Mouse (Mus musculus): ENCODE measurements around the gene P2ry12.

DNA sequence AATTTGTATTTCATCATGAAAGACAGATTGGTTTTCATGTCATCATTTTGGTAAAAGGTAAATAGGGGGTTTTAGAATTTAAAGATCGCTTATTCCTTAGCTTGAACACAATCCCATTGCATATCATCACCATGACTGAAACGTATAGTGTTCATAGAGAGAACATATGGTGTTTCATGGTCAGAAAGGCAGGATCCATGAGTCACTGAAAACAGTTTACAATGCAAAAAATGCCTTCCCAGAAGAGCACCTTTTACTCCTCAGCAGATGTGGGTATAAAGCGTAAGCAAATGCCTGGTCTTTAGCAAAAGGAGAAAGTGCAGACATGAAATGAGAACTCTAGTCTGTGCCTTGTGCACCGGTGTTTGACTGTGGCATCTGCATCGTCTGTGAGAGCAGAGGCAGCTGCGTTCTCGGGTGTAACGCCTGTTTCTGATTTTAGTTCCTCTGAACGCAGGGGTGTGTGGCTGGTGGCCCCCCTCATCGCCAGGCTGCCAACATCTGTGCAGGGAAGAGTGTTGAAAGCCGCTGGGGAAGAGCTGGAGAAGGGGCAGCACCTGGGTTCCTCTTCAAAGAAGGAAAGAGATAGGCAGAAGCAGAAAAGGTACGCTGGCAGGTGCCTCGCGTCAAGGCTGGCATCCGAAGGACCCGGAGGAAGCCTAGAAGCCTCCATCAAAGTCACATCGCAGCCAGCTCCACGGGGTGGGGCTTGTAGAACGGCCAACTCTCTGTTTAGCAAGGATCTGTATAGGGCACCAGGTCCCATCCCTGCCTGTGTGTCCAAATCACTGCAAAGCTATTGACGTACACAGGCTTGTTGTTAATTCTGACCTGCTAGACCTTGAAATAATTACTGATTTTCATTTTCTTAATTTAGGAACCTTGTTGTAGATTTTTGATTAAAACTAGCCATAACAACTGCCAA is 4.7 kb downstream of the P2ry12 start:
- TF ChIP-seq POLR2A (IDR thresholded peaks at IDR 0.05; ENCODE audit: control insufficient read depth, low read depth, low read length) (no peak), CTCF (IDR thresholded peaks at IDR 0.05; ENCODE audit: control insufficient read depth, insufficient read depth, insufficient replicate concordance, low read depth, low read length) (no peak)
